Mouse (Mus musculus) thymus, adult 2 months (tissue): ENCODE data around the gene Mrgpre. TPM values are rescaled to one million over a fixed set of nuclear protein-coding genes. Genes with fewer than 3 reads are reported as not detected.

Source experiments
- DNase-seq: peaks from one replicate; pipeline ENCODE4 v3.0.0; 2021
- H3K27ac ChIP-seq: fragments of 200-500 bp; 2 replicates; pipeline ENCODE4 v1.5.1; 2012; ENCODE audit warnings: low read length, control low read depth; ENCODE audit not compliant: control insufficient read depth, insufficient read depth
- H3K27me3 ChIP-seq: fragments of 200-500 bp; 2 replicates; pipeline ENCODE4 v1.6.1; 2012; ENCODE audit warnings: mild to moderate bottlenecking, low read length, moderate library complexity, mixed read lengths; ENCODE audit not compliant: control insufficient read depth, insufficient read depth
- H3K36me3 ChIP-seq: fragments of 200-500 bp; 2 replicates; pipeline ENCODE4 v1.6.1; 2012; ENCODE audit warnings: mild to moderate bottlenecking, low read length, moderate library complexity; ENCODE audit not compliant: control insufficient read depth, insufficient read depth
- H3K4me1 ChIP-seq: fragments of 200-500 bp; replicated peaks from 2 replicates; pipeline ENCODE4 v1.6.1; 2012; ENCODE audit warnings: low read length; ENCODE audit not compliant: control insufficient read depth, insufficient read depth
- H3K4me3 ChIP-seq: fragments of 200-500 bp; 2 replicates; pipeline ENCODE4 v1.5.1; 2012; ENCODE audit warnings: mild to moderate bottlenecking, low read length, control low read depth, moderate library complexity; ENCODE audit not compliant: control insufficient read depth, insufficient read depth
- CTCF ChIP-seq: fragments of 200-500 bp; IDR thresholded peaks from 2 replicates; pipeline ENCODE4 v1.5.1; 2012; ENCODE audit warnings: mild to moderate bottlenecking, control low read depth, low read length, moderate library complexity, borderline replicate concordance; ENCODE audit not compliant: control insufficient read depth, poor library complexity, insufficient read depth; ENCODE audit errors: extremely low read depth
- POLR2A ChIP-seq: fragments of 200-500 bp; IDR thresholded peaks from 2 replicates; pipeline ENCODE4 v1.6.1; 2012; ENCODE audit warnings: mild to moderate bottlenecking, low read length, control low read depth, moderate library complexity; ENCODE audit not compliant: control insufficient read depth, poor library complexity, insufficient read depth; ENCODE audit errors: extremely low read depth
- WGBS: fragments of 180-500 bp; shearing (Covaris S2); methylation state at CpG from one replicate; pipeline ENCODE4 v1.1.7; 2018; 5-methylcytosine and 5-hydroxymethylcytosine counted together
- polyA plus RNA-seq: library from polyadenylated mRNA; depleted of rRNA; stranded (reverse); fragments of >200 nt; gene quantifications from 2 replicates; pipeline ENCODE4 v1.2.3, GENCODE M21; 2012

Mrgpre gene
- polyA plus RNA-seq, 1 experiment: 9.8 TPM

- Histone ChIP-seq H3K4me1 (peaks cover 17% of the 10 kb centered on the region), H3K27me3 (no peaks in the 10 kb centered on the region), H3K27ac (no peak overlapping the region), H3K4me3 (no peak overlapping the region), H3K36me3 (no peaks in the 10 kb centered on the region)
- DNase-seq: no peak
- TF ChIP-seq CTCF (0 out of 2 replicates have a peak, but pooled peaks have one; percentile 52), POLR2A (no peak)
- 13% methylated on average over 3 of the region's 3 CpGs for WGBS
Measured at GRCm38 (mm10) chr7:143763794-143764193, 20.5 kb downstream of the Mrgpre start.

DNA sequence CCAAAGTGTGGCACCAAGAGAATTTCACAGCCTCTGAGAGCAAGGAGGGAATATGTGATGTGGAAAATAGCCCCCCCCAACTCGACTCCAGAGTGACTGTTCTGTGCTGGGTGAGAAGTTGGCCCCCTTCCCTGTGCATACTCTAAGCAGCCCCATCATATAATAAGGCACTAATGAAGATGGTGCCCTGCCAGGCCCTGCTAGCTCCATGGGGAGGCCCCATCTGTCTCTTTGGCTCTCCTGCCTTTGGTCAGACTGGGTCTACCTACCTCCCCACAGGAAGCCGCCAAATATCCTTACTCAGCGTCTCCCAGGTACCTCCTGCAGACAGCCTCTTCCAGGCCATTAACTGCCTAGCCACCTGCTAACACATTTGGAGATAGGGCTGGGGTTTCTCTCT is 25.3 kb downstream of the Mrgpre start:
- Histone ChIP-seq H3K4me1 (peaks cover 11% of the 10 kb centered on the region), H3K4me3 (no peak overlapping the region), H3K36me3 (no peaks in the 10 kb centered on the region), H3K27ac (no peak overlapping the region), H3K27me3 (no peaks in the 10 kb centered on the region)
- no peak for TF ChIP-seq POLR2A
- TF ChIP-seq CTCF: no peak
- WGBS: 89% methylated on average over 3 of the region's 3 CpGs
- DNase-seq: no peak

DNA sequence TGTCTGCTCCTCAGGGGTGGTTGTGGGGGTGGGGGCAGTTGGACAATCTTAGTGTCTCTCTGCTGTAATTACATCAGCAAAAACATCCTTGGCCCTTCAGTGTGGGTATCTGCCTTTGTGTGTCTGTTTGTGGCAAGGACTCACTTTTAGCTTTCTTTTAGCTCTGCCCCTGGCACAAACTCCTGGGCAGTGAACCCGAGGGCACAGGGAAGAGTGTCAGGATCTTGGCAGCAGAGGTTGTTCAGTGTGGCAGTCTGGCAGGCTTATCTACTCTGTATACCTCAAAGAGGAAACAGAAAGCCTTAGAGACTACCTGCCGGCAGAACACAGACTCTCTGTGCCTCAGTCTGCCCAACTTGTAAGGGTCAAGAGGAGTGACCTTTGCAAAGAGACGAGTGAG is 26.6 kb downstream of the Mrgpre start:
- no peaks in the 10 kb centered on the region for H3K27me3 ChIP-seq
- WGBS: 46% methylated on average over 3 of the region's 3 CpGs
- H3K36me3 ChIP-seq: no peaks in the 10 kb centered on the region
- DNase-seq: no peak
- H3K4me3 ChIP-seq: no peak overlapping the region
- peaks cover 11% of the 10 kb centered on the region for H3K4me1 ChIP-seq
- no peak for TF ChIP-seq POLR2A
- TF ChIP-seq CTCF: no peak
- H3K27ac ChIP-seq: no peak overlapping the region

DNA sequence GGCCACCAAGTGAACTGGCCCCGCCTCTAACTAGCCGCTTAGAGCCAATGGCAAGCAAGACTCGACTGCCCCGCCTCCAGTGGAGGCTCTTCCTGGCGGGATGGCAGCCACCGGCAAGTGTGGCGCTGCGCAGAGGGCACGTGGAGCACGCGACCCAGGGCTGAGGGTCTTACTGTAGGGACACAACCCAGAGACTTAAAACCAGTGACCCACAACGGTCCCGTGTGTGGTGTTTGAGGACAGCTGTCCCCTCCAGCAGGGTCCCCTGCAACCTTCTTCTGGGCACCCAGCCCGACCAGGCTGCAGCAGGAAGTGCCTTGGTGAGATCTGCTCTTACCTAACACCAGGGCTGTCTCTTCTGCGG is 27.3 kb downstream of the Mrgpre start:
- Histone ChIP-seq H3K27ac (no peak overlapping the region), H3K27me3 (no peaks in the 10 kb centered on the region), H3K4me3 (peak overlapping the region; percentile 53), H3K4me1 (peaks cover 11% of the 10 kb centered on the region), H3K36me3 (no peaks in the 10 kb centered on the region)
- peak; percentile 86 for DNase-seq
- 1% methylated on average over 15 of the region's 15 CpGs for WGBS
- TF ChIP-seq CTCF (peak; percentile 62; the same call in 1 of the 2 replicates), POLR2A (peak; percentile 75)

GRCm38 (mm10) chr7:143756125-143757026 is 27.9 kb downstream of the Mrgpre start, which contains the start of gene Osbpl5:
Gene Osbpl5, minus strand, starts transcription at chr7:143756985.
- Histone ChIP-seq H3K36me3 (no peaks in the 10 kb centered on the region), H3K4me3 (peak within 1 kb of the TSS; percentile 53), H3K27ac (no peak within 1 kb of the TSS), H3K4me1 (peaks cover 11% of the 10 kb centered on the region), H3K27me3 (no peaks in the 10 kb centered on the region)
- TF ChIP-seq CTCF: no peak
- TF ChIP-seq POLR2A: no peak
- 20% methylated on average over 22 of the region's 22 CpGs for WGBS
- DNase-seq: peak; percentile 25

- 88% methylated on average over 9 of the region's 9 CpGs for WGBS
- DNase-seq: no peak
- no peaks in the 10 kb centered on the region for H3K27me3 ChIP-seq
- no peak overlapping the region for H3K4me3 ChIP-seq
- TF ChIP-seq CTCF: no peak
- no peak for TF ChIP-seq POLR2A
- no peaks in the 10 kb centered on the region for H3K36me3 ChIP-seq
- H3K4me1 ChIP-seq: peaks cover 11% of the 10 kb centered on the region
- no peak overlapping the region for H3K27ac ChIP-seq
Measured at GRCm38 (mm10) chr7:143755357-143756124, 28.8 kb downstream of the Mrgpre start.
